8 mouse cellular contexts compared by ENCODE assay signal in genomic region chr7:46838104-46838671, GRCm38 (mm10). TPM values are rescaled to one million over a fixed set of nuclear protein-coding genes. Genes with fewer than 3 reads are reported as not detected.
DNase-seq lines count a peak whose midpoint lies in the region; ATAC-seq lines count a peak whose summit lies in the region.

No protein-coding gene starts in this region.

- 4% methylated on average over 8 of the region's 9 CpGs for WGBS in forebrain, embryonic 11.5 days

- DNase-seq in urinary bladder, postnatal 14 days (ENCODE audit: low spot score), result peak; percentile 35
- DNase-seq in urinary bladder, postnatal 10 days (ENCODE audit: low spot score), result no peak
- no peak for DNase-seq in forebrain, embryonic 11.5 days (ENCODE audit: low spot score)
- peak; percentile 64 to 65 for DNase-seq in heart, postnatal 10 days
- peak; percentile 69 for DNase-seq in kidney, postnatal 10 days
- peak; percentile 74 for DNase-seq in lung, postnatal 10 days
- DNase-seq in right cerebral cortex, adult 18-20 months, result peak; percentile 31
- DNase-seq in urinary bladder, postnatal 25 days (ENCODE audit: low spot score), result no peak

- intact Hi-C loops in heart, postnatal 10 days (cut with DNase I), result no loop called here

- H3K4me3 ChIP-seq in forebrain, embryonic 11.5 days (ENCODE audit: low read depth, low read length), result no peak overlapping the region

- 0 out of 2 replicates have a peak, but pooled peaks have one; percentile 26 for ATAC-seq in forebrain, embryonic 11.5 days (replicated peaks; ENCODE audit: low FRiP score)

- H3K27ac ChIP-seq in forebrain, embryonic 11.5 days (ENCODE audit: low read depth, low read length), result no peak overlapping the region

- no peaks in the 10 kb centered on the region for H3K36me3 ChIP-seq in forebrain, embryonic 11.5 days (ENCODE audit: control insufficient read depth, insufficient read depth, low read length)

- H3K9ac ChIP-seq in forebrain, embryonic 11.5 days (ENCODE audit: low read length), result no peak overlapping the region

- peak overlapping the region; percentile 21; the same call in 1 of the 2 replicates for H3K4me2 ChIP-seq in forebrain, embryonic 11.5 days (ENCODE audit: low read depth, low read length, severe bottlenecking)

- H3K27me3 ChIP-seq in forebrain, embryonic 11.5 days (ENCODE audit: control insufficient read depth, insufficient read depth, low read length), result no peaks in the 10 kb centered on the region

- H3K9me3 ChIP-seq in forebrain, embryonic 11.5 days (ENCODE audit: control insufficient read depth, low read length), result no peaks in the 10 kb centered on the region

- peaks cover 5% of the 10 kb centered on the region; the same call in 1 of the 2 replicates for H3K4me1 ChIP-seq in forebrain, embryonic 11.5 days (replicated peaks; ENCODE audit: control insufficient read depth, insufficient read depth, low read length)

RNA-seq across cellular contexts. Expression of gene Ldha, which starts 3.1 kb away (rescaled TPM):
- polyA plus RNA-seq in forebrain, embryonic 11.5 days (2014; fragmentation: Nextera tagmentation; extraction: Ambion mirVana), result 2,020 and 2,118 TPM in 2 replicates
- 100 to 1,000 TPM; 889 to 902 TPM for total RNA-seq in heart, postnatal 10 days (2021)

RNA-seq across cellular contexts. Expression of gene Ldhc, which starts 22.8 kb away (rescaled TPM):
- polyA plus RNA-seq in forebrain, embryonic 11.5 days (2014; fragmentation: Nextera tagmentation; extraction: Ambion mirVana), result 0.13 TPM in 1 of 2 replicates, not detected in the other
- not detected for total RNA-seq in heart, postnatal 10 days (2021)

RNA-seq across cellular contexts. Expression of gene Gtf2h1, which starts 42.3 kb away (rescaled TPM):
- 53.9 and 56.2 TPM in 2 replicates for polyA plus RNA-seq in forebrain, embryonic 11.5 days (2014; fragmentation: Nextera tagmentation; extraction: Ambion mirVana)
- total RNA-seq in heart, postnatal 10 days (2021), result 10 to 100 TPM; 22.6 to 22.7 TPM

RNA-seq across cellular contexts. Expression of gene Hps5, which starts 42.3 kb away (rescaled TPM):
- 18.3 and 23.7 TPM in 2 replicates for polyA plus RNA-seq in forebrain, embryonic 11.5 days (2014; fragmentation: Nextera tagmentation; extraction: Ambion mirVana)
- total RNA-seq in heart, postnatal 10 days (2021), result 10 to 100 TPM; 11.6 TPM

Comparison
In these comparisons a context has a peak if more than half of its experiments do, and no peak if none do; other contexts are left out.
1. DNase-seq: peak in urinary bladder, postnatal 14 days (single experiment), heart, postnatal 10 days (2 of 2), kidney, postnatal 10 days (single experiment), lung, postnatal 10 days (single experiment) and right cerebral cortex, adult 18-20 months (single experiment); none in urinary bladder, postnatal 10 days (single experiment), forebrain, embryonic 11.5 days (single experiment) and urinary bladder, postnatal 25 days (single experiment).